27 mouse cellular contexts compared by ENCODE assay signal in genomic region chr11:55120279-55120678, GRCm38 (mm10). TPM values are rescaled to one million over a fixed set of nuclear protein-coding genes. Genes with fewer than 3 reads are reported as not detected.
A peak's percentile ranks its signal among the peaks of the same experiment; 100 is the strongest.
DNase-seq lines count a peak whose midpoint lies in the region; ATAC-seq and TF ChIP-seq lines count a peak whose summit lies in the region.
"Had no signal": no experiment of that assay in that cellular context is flagged by ENCODE, and none has a peak within 500 bp of the region (broad histone marks: within the 10 kb centered on the region; RNA-seq: fewer than 3 reads in every experiment).

No protein-coding gene starts in this region.

- H3K4me1 ChIP-seq in heart, postnatal 0 days (ENCODE audit: control insufficient read depth, insufficient read depth), result no peaks in the 10 kb centered on the region
- H3K4me1 ChIP-seq in heart, embryonic 12.5 days (replicated peaks), result peaks cover 7% of the 10 kb centered on the region
- H3K4me1 ChIP-seq in lung, embryonic 16.5 days (replicated peaks; ENCODE audit: control insufficient read depth, insufficient read depth, low read length), result no peaks in the 10 kb centered on the region
- H3K4me1 ChIP-seq: forebrain, embryonic 15.5 days; intestine, embryonic 15.5 days; limb, embryonic 12.5 days had no signal

- no peaks in the 10 kb centered on the region for H3K36me3 ChIP-seq in heart, postnatal 0 days (replicated peaks; ENCODE audit: control insufficient read depth, insufficient read depth, low read length)
- H3K36me3 ChIP-seq in heart, embryonic 12.5 days, result no peaks in the 10 kb centered on the region
- H3K36me3 ChIP-seq in lung, embryonic 16.5 days (ENCODE audit: control insufficient read depth, insufficient read depth, low read length), result no peaks in the 10 kb centered on the region
- H3K36me3 ChIP-seq: forebrain, embryonic 15.5 days; intestine, embryonic 15.5 days; limb, embryonic 12.5 days; liver, embryonic 13.5 days; midbrain, embryonic 15.5 days had no signal

- no peak for ATAC-seq in heart, postnatal 0 days (ENCODE audit: insufficient read depth, low read depth)
- ATAC-seq in heart, embryonic 12.5 days (ENCODE audit: insufficient number of reproducible peaks, low FRiP score), result no peak
- no peak for ATAC-seq in lung, embryonic 16.5 days (ENCODE audit: low read depth)
- ATAC-seq in megakaryocyte, adult 5-6 weeks (ENCODE audit: poor library complexity, severe bottlenecking), result no peak
- ATAC-seq: forebrain, embryonic 15.5 days; intestine, embryonic 15.5 days; midbrain, embryonic 15.5 days; Patski had no signal

- H3K4me2 ChIP-seq in heart, postnatal 0 days (ENCODE audit: low read depth, low read length), result no peak overlapping the region
- H3K4me2 ChIP-seq in heart, embryonic 12.5 days, result no peak overlapping the region
- no peak overlapping the region for H3K4me2 ChIP-seq in lung, embryonic 16.5 days (ENCODE audit: low read depth, low read length)
- H3K4me2 ChIP-seq: forebrain, embryonic 15.5 days; heart, embryonic 11.5 days; intestine, embryonic 15.5 days; limb, embryonic 12.5 days; liver, embryonic 13.5 days; midbrain, embryonic 15.5 days had no signal

- no peak for TF ChIP-seq EP300 in heart, postnatal 0 days (IDR thresholded peaks at IDR 0.05; ENCODE audit: low read depth)

- H3K27me3 ChIP-seq in heart, postnatal 0 days (ENCODE audit: control insufficient read depth, insufficient read depth, low read length), result no peaks in the 10 kb centered on the region
- no peaks in the 10 kb centered on the region for H3K27me3 ChIP-seq in heart, embryonic 12.5 days (replicated peaks)
- no peaks in the 10 kb centered on the region for H3K27me3 ChIP-seq in lung, embryonic 16.5 days (ENCODE audit: control insufficient read depth, insufficient read depth, low read depth, low read length)
- H3K27me3 ChIP-seq: forebrain, embryonic 15.5 days; intestine, embryonic 15.5 days; limb, embryonic 12.5 days; liver, embryonic 13.5 days; midbrain, embryonic 15.5 days; Patski had no signal

- no peak overlapping the region for H3K4me3 ChIP-seq in heart, postnatal 0 days (ENCODE audit: low read depth, low read length)
- H3K4me3 ChIP-seq in heart, embryonic 12.5 days, result no peak overlapping the region
- H3K4me3 ChIP-seq in lung, embryonic 16.5 days (ENCODE audit: low read length), result no peak overlapping the region
- H3K4me3 ChIP-seq: forebrain, embryonic 15.5 days; intestine, embryonic 15.5 days; limb, embryonic 12.5 days; liver, embryonic 13.5 days; midbrain, embryonic 15.5 days had no signal

- H3K27ac ChIP-seq in heart, postnatal 0 days (ENCODE audit: low read depth), result peak overlapping the region; percentile 71; the same call in 1 of the 2 replicates
- no peak overlapping the region for H3K27ac ChIP-seq in heart, embryonic 12.5 days (ENCODE audit: poor library complexity, severe bottlenecking)
- H3K27ac ChIP-seq in lung, embryonic 16.5 days (ENCODE audit: low read length), result 0 out of 2 replicates have a peak overlapping the region, but pooled peaks have one; percentile 5

- DNase-seq in heart, postnatal 0 days (ENCODE audit: low spot score), result no peak
- no peak for DNase-seq in lung, postnatal 14 days
- DNase-seq in ES-CJ7 (ENCODE audit: low read depth, low spot score) (peak; percentile 35), ZHBTc4 (ENCODE audit: low read depth, low spot score) (peak; percentile 53)
- DNase-seq: adrenal gland, postnatal 14 days; cerebellum, adult 18-20 months; cerebellum, postnatal 25 days; embryo, embryonic 11 days; gastrocnemius, postnatal 36 days; kidney, adult 9 months; liver, embryonic 13.5 days; lung, postnatal 10 days; right cerebral cortex, postnatal 4 days had no signal

- TF ChIP-seq CTCF in heart, postnatal 0 days (IDR thresholded peaks at IDR 0.05; ENCODE audit: low read depth), result no peak

- H3K9ac ChIP-seq in heart, postnatal 0 days (replicated peaks; ENCODE audit: low read depth, low read length), result no peak overlapping the region
- H3K9ac ChIP-seq in heart, embryonic 12.5 days, result no peak overlapping the region
- no peak overlapping the region for H3K9ac ChIP-seq in lung, embryonic 16.5 days (ENCODE audit: low read length)
- H3K9ac ChIP-seq: forebrain, embryonic 15.5 days; intestine, embryonic 15.5 days; limb, embryonic 12.5 days; liver, embryonic 13.5 days; midbrain, embryonic 15.5 days had no signal

- H3K9me3 ChIP-seq in heart, postnatal 0 days (replicated peaks; ENCODE audit: control insufficient read depth, low read length), result no peaks in the 10 kb centered on the region
- peaks cover 16% of the 10 kb centered on the region for H3K9me3 ChIP-seq in heart, embryonic 12.5 days (replicated peaks)
- peaks cover 3% of the 10 kb centered on the region; the same call in 1 of the 2 replicates for H3K9me3 ChIP-seq in lung, embryonic 16.5 days (ENCODE audit: control insufficient read depth, low read length)
- H3K9me3 ChIP-seq: forebrain, embryonic 15.5 days; intestine, embryonic 15.5 days; liver, embryonic 13.5 days; midbrain, embryonic 15.5 days had no signal

RNA-seq across cellular contexts. Expression of gene Gm2a, which starts 22.4 kb away (rescaled TPM):
- total RNA-seq in heart, postnatal 0 days (2014; rRNA removed; ENCODE audit: low replicate concordance), result 17.2 and 23.9 TPM in 2 replicates
- 26.9 and 27.2 TPM in 2 replicates for polyA plus RNA-seq in heart, postnatal 0 days (2015; fragmentation: Nextera tagmentation; extraction: Ambion mirVana)
- 49.4 and 49.9 TPM in 2 replicates for polyA plus RNA-seq in heart, embryonic 12.5 days (2016; fragmentation: Nextera tagmentation; extraction: Ambion mirVana)
- 22.8 TPM in 2 replicates for polyA plus RNA-seq in lung, embryonic 16.5 days (2015; fragmentation: Nextera tagmentation; extraction: Ambion mirVana)
- 242 and 244 TPM in 2 replicates for total RNA-seq in megakaryocyte, adult 5-6 weeks (2015)
- 179 and 191 TPM in 2 replicates for total RNA-seq in megakaryocyte, adult 5-6 weeks (2017)

RNA-seq across cellular contexts. Expression of gene Slc36a3, which starts 31.2 kb away (rescaled TPM):
- not detected in 2 replicates for total RNA-seq in heart, postnatal 0 days (2014; rRNA removed; ENCODE audit: low replicate concordance)
- polyA plus RNA-seq in heart, postnatal 0 days (2015; fragmentation: Nextera tagmentation; extraction: Ambion mirVana), result not detected in 2 replicates
- polyA plus RNA-seq in heart, embryonic 12.5 days (2016; fragmentation: Nextera tagmentation; extraction: Ambion mirVana), result not detected in 2 replicates
- not detected in 2 replicates for polyA plus RNA-seq in lung, embryonic 16.5 days (2015; fragmentation: Nextera tagmentation; extraction: Ambion mirVana)
- total RNA-seq in megakaryocyte, adult 5-6 weeks (2015), result 0.07 and 0.09 TPM in 2 replicates
- not detected in 2 replicates for total RNA-seq in megakaryocyte, adult 5-6 weeks (2017)
- total RNA-seq: adrenal gland, postnatal 14 days; gastrocnemius, postnatal 36 days; layer of hippocampus, postnatal 14 days; left cerebral cortex, postnatal 10 days; megakaryocyte-erythroid progenitor cell, adult 5-6 weeks had no signal
- polyA plus RNA-seq: embryonic facial prominence, embryonic 14.5 days; forebrain, embryonic 15.5 days; heart, embryonic 11.5 days; hindbrain, embryonic 11.5 days; intestine, embryonic 15.5 days; limb, embryonic 12.5 days; liver, embryonic 13.5 days; midbrain, embryonic 15.5 days; Patski had no signal

RNA-seq across cellular contexts. Expression of gene Ccdc69, which starts 42.3 kb away (rescaled TPM):
- total RNA-seq in heart, postnatal 0 days (2014; rRNA removed; ENCODE audit: low replicate concordance), result 17.6 and 22.2 TPM in 2 replicates
- polyA plus RNA-seq in heart, postnatal 0 days (2015; fragmentation: Nextera tagmentation; extraction: Ambion mirVana), result 22.0 and 22.3 TPM in 2 replicates
- 17.5 and 19.0 TPM in 2 replicates for polyA plus RNA-seq in heart, embryonic 12.5 days (2016; fragmentation: Nextera tagmentation; extraction: Ambion mirVana)
- polyA plus RNA-seq in lung, embryonic 16.5 days (2015; fragmentation: Nextera tagmentation; extraction: Ambion mirVana), result 3.5 and 3.8 TPM in 2 replicates
- total RNA-seq in megakaryocyte, adult 5-6 weeks (2015), result 35.5 and 36.2 TPM in 2 replicates
- total RNA-seq in megakaryocyte, adult 5-6 weeks (2017), result 32.6 and 35.6 TPM in 2 replicates
- total RNA-seq: layer of hippocampus, postnatal 14 days had no signal
- polyA plus RNA-seq: Patski had no signal

Comparison
In these comparisons a context has a peak if more than half of its experiments do, and no peak if none do; other contexts are left out.
1. DNase-seq: peak in ES-CJ7 (single experiment) and ZHBTc4 (single experiment); none in heart, postnatal 0 days (single experiment) and lung, postnatal 14 days (single experiment).